Mouse (Mus musculus) gastrocnemius, postnatal 25 days (tissue): Measurements from ENCODE around the gene Lsm14a. TPM values are rescaled to one million over a fixed set of nuclear protein-coding genes. Genes with fewer than 3 reads are reported as not detected.

Source experiments
- DNase-seq: peaks from one replicate; pipeline ENCODE4 v3.0.0; 2022
- long read RNA-seq, 2 experiments: library from polyadenylated mRNA; stranded (forward); transcript quantifications; one replicate each; pipeline ENCODE4 v2.0.0; 2021
- total RNA-seq, 2 experiments: library from RNA; stranded (reverse); gene quantifications; 1 replicate in 1 of 2; 2 replicates in 1 of 2; pipeline ENCODE4 v1.2.3; 2021

The Lsm14a gene
- total RNA-seq, result 10 to 100 TPM; 61.8 to 73.9 TPM
- long read RNA-seq, experiment 1, transcript Lsm14a-201 (11 exons, 2,944 nt), result major isoform, 6 of 26 reads
- long read RNA-seq, experiment 1, partial matches to known transcripts, result 1 of 26 reads
- long read RNA-seq, experiment 1, other reads (novel, unspliced or antisense), result 18 of 26 reads
- long read RNA-seq, experiment 2, transcript Lsm14a-201 (11 exons, 2,944 nt), result major isoform, 13 of 26 reads
- long read RNA-seq, experiment 2, partial matches to known transcripts, result 0 of 26 reads
- long read RNA-seq, experiment 2, other reads (novel, unspliced or antisense), result 13 of 26 reads

- no peak for DNase-seq
These were observed at the start of gene Lsm14a for GRCm38 (mm10) chr7:34393215-34393614. Lsm14a (minus strand) TSS chr7:34393315.

- DNase-seq, result no peak
These were observed 45.8 kb upstream of the Lsm14a start for GRCm38 (mm10) chr7:34438903-34439302.

GRCm38 (mm10) chr7:34433597-34433996 lies 40.5 kb upstream of the Lsm14a start:
- no peak for DNase-seq

DNA sequence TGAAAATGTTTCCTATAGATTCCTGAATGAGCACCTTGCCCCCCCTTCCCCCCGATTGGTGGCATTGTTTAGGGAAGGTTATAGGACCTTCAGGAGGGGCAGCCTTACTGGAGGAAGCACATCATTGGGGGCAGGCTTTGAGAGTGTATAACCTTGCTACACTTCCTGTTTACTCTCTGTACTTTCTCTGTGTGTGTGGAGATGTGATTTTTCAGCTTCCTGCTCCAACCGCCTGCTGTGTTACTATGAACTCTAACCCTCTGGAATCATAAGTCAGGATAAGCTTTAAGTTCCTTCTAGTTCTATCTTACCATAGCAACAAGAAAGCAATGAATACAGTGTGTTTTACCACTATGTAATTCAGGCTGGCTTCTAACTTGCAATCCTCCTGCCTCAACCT lies 28.1 kb upstream of the Lsm14a start:
- DNase-seq, result no peak

- DNase-seq, result peak; percentile 17
These were observed 14.4 kb upstream of the Lsm14a start for GRCm38 (mm10) chr7:34407492-34407891.

- no peak for DNase-seq
These were observed 10.8 kb upstream of the Lsm14a start for GRCm38 (mm10) chr7:34403876-34404275.

DNA sequence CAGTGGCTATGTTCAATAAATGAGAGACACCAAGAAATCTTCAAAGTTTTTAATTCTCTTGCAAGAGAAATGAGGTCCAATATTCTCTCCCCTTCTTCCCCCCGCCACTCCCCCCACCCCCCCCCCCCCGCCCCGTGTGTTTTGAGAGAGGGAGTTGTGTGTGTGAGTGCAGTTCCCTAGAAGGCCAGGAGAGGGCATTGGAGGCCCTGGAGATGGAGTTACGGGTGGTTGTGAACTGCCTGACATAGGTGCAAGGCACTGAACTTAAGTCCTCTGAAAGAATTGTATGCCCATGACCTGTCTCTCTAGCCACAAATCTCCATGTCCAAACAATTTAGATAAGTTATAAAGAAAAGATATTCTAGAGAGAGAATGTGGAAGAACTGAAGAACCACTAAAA lies 7.0 kb upstream of the Lsm14a start:
- no peak for DNase-seq

GRCm38 (mm10) chr7:34398831-34399230 lies 5.7 kb upstream of the Lsm14a start:
- no peak for DNase-seq

DNA sequence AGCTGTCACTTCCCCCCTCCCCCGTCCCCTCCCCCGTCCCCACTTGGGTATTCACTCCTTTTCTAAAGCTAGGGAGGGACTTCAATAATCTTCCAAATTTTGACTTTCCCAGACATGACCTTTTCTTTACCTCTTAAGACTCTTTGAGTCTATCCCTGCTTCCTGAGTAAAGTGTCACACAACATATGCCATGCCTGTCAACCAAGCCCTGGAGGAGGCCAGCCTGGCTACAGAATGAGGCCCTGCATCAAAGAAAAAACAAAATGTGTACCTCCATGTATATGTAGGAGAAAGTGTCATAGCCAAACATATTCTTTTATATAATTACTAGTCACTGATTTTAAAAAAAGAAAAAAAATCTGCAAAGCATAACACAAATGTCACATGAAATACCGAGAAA lies 3.7 kb upstream of the Lsm14a start:
- DNase-seq, result no peak

DNA sequence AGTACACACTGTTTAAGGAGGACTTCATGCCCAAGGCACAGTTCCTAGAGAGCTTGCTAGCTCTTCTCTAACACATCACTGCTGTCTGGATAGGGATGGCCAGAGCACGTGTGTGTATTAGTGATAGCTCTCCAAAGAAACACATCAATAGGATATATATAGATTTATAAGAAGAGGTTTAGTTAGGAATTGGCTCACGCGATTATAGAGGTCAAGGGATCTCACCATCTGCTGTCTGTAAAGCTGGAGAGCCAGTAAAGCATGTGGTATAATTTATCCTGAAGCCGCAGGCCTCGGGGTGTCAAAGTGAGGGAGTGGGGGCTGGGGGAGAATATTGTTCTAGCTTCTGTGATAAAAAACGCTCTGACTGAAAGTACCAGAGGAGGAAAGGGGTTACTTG lies 2.6 kb upstream of the Lsm14a start:
- no peak for DNase-seq

- DNase-seq, result no peak
These were observed 1.5 kb upstream of the Lsm14a start for GRCm38 (mm10) chr7:34394636-34395035.

DNA sequence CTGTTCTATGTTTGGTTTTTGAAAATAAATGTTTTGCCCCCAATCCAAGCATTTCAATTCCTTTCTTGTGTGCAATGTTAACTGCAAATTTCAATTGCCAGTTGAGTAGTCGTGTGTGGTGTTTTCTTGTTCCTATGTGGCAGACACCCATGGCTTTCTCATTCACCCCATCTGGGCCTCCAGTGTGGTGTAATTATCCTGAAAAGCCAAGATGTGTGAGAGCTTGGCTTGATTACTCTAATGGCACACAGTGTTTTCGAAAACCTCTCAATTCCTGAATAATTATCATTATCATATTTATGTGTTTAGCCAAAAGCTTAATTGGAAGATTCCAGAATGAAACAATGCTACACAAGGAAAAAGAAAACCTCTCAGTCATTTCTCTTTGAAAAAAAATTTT lies 976 bp upstream of the Lsm14a start:
- DNase-seq, result no peak

GRCm38 (mm10) chr7:34392335-34392734 lies 780 bp downstream of the Lsm14a start:
- DNase-seq, result no peak

GRCm38 (mm10) chr7:34391711-34392110 lies 1.4 kb downstream of the Lsm14a start:
- DNase-seq, result no peak

DNA sequence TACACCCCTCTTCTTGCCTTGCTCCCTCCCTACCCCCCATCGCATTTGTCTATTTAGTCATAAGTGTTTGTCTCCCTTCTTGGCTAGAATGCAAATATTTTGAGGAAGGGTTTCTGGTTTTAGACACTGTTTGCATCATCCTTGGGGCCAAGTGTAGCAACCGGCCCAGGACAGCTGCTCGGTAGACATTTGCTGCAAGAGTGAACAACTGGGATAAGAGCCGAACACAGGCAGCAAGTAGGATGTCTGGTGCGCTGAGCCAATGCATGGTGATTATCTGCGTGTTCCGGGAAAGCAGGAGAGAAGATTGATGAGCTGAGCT lies 2.3 kb downstream of the Lsm14a start:
- DNase-seq, result peak; percentile 25

DNA sequence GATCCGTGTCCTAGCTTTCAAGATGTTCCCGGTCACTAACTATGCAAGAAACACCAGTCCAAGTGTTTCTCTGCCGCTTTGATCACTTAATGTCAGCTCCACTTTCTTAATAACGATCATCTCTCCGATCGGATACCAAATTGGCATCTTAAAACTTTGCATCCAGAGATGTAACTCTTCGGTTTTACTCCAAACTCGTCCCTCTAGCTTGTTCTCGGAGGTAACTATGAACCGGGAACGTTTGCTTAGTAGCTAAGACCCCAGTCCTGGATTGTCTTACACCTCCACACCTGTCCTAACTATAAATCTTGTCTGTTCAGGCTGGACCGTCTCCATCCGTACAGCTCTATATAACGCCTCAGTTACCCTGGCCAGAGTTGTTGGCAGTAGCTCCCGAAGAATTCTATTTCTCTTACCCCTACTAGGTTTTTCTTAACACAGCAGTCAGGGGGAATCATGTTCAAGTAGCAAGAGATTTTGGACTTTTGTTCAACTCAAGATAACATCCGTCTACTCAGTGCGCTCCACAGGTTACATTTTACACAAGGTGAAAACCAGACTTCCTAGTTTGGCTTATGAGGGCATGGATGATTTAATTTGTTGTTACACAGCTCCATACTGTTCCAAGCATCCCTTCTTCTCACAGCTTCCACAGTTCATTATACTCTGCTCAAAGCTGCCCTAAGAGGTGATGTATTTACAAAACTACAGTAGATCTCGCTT lies 2.8 kb downstream of the Lsm14a start:
- peak; percentile 28 for DNase-seq

- DNase-seq, result peak; percentile 93
These were observed 3.6 kb downstream of the Lsm14a start for GRCm38 (mm10) chr7:34389277-34390085.

DNA sequence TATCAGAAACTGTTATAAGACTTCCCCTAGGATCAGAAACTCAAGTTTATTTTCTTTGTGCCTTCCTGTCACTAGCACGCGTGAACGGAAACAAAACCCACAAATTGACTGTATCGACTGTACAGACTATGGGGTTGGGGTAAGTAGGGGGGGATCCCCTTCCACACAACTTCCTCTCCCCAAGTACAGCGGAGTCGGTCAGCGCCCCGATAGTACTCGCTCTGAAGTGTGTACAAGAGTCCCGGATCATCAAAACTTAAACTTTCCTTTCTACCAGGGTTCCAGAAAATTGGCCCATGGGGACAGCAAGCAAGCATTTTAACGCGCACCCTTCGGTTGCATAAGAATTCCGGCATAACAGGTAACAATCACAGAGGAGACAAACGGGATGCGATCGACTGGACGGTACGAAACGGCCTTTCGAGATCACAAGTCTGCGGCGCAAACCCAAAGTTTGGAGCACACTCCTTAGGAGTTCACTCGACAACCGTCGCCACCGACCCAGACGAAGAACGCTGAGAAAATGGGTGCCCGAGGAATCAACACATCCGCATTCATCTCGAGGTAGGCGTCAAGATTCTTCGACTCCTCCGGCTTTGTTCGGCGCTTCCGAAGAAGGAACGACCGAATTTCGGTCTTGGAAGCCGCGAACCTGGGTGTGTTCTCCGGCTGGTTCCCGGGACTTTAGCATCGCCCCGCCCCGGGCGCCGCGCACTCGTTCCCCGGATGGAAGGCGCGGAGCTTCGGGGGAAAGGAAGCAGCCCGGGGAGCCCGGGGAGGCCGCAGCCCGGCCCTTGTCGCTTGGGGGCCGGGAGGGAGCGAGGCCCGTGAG lies 4.5 kb downstream of the Lsm14a start:
- DNase-seq, result peak; percentile 68

DNA sequence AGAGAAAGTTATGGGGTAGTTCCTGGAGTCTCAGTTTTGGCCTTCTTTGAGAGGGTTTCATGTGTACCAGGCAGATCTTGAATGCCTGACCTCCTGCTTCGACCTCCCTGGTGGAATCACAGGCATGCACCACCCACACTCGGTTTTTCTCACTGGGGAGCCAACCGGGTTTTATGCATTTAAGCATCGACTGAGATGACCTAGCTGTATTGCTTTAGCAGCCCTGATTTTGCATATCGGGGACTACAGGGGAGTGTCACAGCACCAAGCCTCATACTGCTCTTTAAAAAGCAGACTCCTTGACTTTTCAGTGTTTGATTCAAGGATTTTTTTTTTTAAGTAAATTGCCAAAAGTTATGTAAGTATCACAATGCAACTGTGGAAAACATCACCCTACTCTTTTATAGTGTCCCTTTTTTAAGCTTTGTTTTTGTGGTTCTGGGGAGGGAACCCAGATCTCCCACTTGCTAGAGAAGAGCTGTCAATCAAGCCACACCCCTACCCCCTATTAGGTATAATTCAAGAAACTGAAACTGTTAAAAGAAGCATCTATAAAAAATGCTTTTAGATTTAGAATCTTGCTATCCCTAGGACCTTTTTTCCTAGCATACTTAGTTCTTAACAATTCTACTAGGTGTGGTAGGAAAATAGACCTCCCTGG lies 5.2 kb downstream of the Lsm14a start:
- DNase-seq, result no peak

DNA sequence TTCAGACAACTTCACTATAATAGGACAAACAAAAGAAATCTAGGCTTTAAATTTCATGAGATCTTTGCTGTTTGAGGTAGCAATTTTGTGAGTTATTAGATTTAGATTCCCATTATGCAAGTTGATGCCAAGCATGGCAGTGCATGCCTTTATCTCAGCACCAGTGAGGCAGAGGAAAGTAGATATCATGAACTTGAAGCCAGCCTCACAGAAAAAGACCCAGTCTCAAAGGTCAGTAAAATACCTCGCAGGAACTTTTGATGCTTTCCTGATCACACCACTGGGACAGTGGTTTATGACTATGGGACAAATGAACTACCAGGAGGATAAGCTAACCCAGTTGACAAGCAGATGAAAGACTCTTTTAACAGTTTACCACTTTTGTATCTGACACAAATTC lies 10.3 kb downstream of the Lsm14a start:
- no peak for DNase-seq

DNA sequence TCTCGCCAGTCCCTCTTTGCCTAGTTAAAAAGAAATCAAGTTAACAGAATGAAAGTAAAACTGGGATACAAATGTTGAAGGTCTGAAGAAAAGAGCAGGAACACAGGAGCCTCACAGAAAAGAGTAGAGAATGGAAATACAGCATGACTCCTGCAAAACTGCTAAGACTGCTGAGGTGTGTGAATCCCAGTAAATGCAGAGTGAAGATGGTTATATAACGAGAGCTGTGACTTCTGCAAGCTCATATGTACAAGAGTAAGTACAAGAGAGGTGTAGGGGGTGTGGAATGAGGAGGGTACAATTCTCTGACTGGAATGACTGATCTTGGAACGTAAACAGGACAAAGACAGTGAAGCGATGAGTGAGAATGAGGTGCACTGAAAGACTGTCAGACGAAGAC lies 11.4 kb downstream of the Lsm14a start:
- DNase-seq, result no peak

GRCm38 (mm10) chr7:34380311-34380710 lies 12.8 kb downstream of the Lsm14a start:
- no peak for DNase-seq
